Mouse (Mus musculus) erythroblast, embryonic 14.5 days (primary cell): ENCODE data around the gene Gpr146. TPM values are rescaled to one million over a fixed set of nuclear protein-coding genes. Genes with fewer than 3 reads are reported as not detected.

ENCODE experiments used
- H3K27me3 ChIP-seq: 2 replicates; pipeline ENCODE4 v1.6.1; 2012; ENCODE audit warnings: inconsistent platforms; ENCODE audit not compliant: control insufficient read depth
- H3K36me3 ChIP-seq: 2 replicates; pipeline ENCODE4 v1.6.1; 2012; ENCODE audit warnings: mild to moderate bottlenecking, inconsistent platforms; ENCODE audit not compliant: control insufficient read depth
- H3K4me1 ChIP-seq: 2 replicates; pipeline ENCODE4 v1.6.1; 2012; ENCODE audit warnings: inconsistent platforms; ENCODE audit not compliant: control insufficient read depth
- H3K4me3 ChIP-seq: replicated peaks from 2 replicates; pipeline ENCODE3; 2012; ENCODE audit warnings: moderate library complexity, mild to moderate bottlenecking, inconsistent platforms
- H3K9me3 ChIP-seq: 2 replicates; pipeline ENCODE4 v1.6.1; 2012; ENCODE audit warnings: low read length, inconsistent platforms, mixed read lengths; ENCODE audit not compliant: control insufficient read depth
- GATA1 ChIP-seq: IDR thresholded peaks from 2 replicates; pipeline ENCODE4 v1.6.1; 2012; ENCODE audit warnings: low read length, inconsistent platforms, mixed read lengths
- TAL1 ChIP-seq: IDR thresholded peaks from 3 replicates; pipeline ENCODE4 v1.6.1; 2012; ENCODE audit warnings: low read length, inconsistent platforms, mixed read lengths
- polyA plus RNA-seq: library from polyadenylated mRNA; stranded (reverse); fragments of >175 nt; gene quantifications from 2 replicates; pipeline ENCODE4 v1.2.3, GENCODE M21; 2012

Gene Gpr146
- polyA plus RNA-seq, 1 experiment, result 8.1 TPM

DNA sequence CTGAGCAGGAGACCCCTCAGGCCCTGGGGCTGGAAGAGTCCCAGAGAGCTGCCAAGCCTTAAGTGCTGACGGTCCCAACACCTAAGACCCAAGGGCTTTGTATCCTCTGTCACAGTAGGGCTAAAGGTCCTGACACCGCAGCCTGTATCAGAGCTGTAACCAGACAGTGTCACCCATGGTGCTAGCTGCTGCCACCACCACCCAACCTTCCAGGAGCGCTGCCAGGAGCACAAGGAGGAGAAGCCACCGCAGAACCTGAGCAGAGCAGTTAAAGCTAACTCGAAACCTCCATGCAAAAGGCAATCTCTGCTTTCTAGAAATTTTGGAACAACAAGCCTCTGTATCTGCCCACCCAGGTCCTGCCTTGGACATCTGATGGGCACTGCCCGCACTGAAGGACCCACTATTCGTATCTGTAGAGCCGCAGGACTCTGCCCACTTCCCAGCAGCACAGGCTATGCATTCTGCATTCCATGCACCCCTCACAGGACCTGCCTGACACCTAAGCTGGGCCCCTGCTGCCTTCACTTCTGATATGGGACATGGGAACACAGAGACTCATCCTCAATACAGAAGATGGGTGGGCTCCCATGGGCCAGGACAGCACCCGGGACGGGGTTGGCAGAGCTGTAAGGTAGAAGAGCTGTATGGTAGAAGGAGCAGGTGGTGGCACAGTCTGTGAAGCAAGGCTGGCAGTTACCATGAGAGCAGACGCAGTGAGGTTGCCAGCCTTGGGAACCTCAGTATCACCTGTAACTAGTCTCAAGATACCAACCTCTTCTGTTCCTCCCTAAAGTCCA is 63.6 kb downstream of the Gpr146 start:
- Histone ChIP-seq H3K4me1 (no peaks in the 10 kb centered on the region), H3K9me3 (no peaks in the 10 kb centered on the region), H3K27me3 (no peaks in the 10 kb centered on the region), H3K4me3 (no peak overlapping the region), H3K36me3 (no peaks in the 10 kb centered on the region)
- TF ChIP-seq TAL1, result no peak
- no peak for TF ChIP-seq GATA1

DNA sequence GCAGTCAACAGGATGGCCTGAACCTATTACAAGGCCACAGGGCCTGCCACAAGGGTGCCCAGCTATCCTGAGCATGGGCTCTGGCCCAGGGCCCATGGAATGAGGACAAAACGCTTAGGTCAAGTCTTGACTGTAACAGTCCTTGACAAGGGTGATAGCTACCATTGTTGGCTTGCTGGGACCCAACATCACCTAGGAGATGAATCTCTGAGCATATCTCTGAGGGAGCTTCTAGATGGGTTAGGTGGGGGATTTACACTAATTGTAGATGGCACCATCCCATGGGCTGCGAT is 64.2 kb downstream of the Gpr146 start:
- H3K9me3 ChIP-seq, result no peaks in the 10 kb centered on the region
- H3K36me3 ChIP-seq, result no peaks in the 10 kb centered on the region
- H3K4me1 ChIP-seq, result no peaks in the 10 kb centered on the region
- no peak overlapping the region for H3K4me3 ChIP-seq
- TF ChIP-seq TAL1, result no peak
- no peak for TF ChIP-seq GATA1
- no peaks in the 10 kb centered on the region for H3K27me3 ChIP-seq

DNA sequence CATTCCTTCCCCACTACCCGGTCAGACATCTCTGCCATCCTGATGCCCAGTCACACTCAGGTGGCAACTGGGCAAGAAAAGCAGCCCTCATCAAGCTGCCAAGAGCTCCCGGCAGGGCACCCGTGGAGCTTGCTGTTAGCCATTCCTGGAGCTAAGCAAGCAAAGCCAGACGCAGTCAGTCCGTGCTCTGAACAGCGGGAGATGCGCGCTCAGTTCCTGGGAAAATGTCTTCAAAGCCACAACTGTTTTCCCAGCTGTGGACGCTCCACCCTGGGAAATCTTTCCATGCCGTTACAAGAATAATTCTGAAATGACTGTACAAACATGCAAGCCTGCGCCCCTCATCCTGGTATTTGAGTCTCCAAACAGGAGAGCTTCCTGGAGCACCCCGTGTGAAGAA is 64.9 kb downstream of the Gpr146 start:
- no peaks in the 10 kb centered on the region for H3K9me3 ChIP-seq
- no peak overlapping the region for H3K4me3 ChIP-seq
- no peaks in the 10 kb centered on the region for H3K4me1 ChIP-seq
- no peak for TF ChIP-seq TAL1
- no peak for TF ChIP-seq GATA1
- H3K27me3 ChIP-seq, result no peaks in the 10 kb centered on the region
- no peaks in the 10 kb centered on the region for H3K36me3 ChIP-seq

DNA sequence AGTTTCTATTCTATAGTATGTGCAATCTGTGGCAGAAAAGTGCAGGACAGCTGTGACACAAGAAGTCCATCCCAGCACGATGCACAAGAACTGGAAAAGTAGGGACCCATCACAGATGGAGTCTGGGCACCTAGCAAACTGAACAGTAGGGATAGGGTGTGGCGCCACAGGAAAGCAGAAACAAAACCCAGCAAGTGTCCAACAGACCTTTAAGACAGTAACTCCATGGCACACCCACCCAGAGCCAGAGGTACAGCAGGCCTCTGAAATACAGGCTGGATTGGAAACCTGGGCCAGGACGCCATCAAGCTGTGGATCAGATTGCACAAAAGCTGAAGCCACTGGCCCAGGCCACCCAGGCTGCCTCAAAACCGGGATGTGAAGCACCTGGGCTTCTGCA is 65.5 kb downstream of the Gpr146 start:
- Histone ChIP-seq H3K4me3 (no peak overlapping the region), H3K27me3 (no peaks in the 10 kb centered on the region), H3K4me1 (no peaks in the 10 kb centered on the region), H3K9me3 (no peaks in the 10 kb centered on the region), H3K36me3 (no peaks in the 10 kb centered on the region)
- TF ChIP-seq TAL1 (no peak), GATA1 (no peak)

DNA sequence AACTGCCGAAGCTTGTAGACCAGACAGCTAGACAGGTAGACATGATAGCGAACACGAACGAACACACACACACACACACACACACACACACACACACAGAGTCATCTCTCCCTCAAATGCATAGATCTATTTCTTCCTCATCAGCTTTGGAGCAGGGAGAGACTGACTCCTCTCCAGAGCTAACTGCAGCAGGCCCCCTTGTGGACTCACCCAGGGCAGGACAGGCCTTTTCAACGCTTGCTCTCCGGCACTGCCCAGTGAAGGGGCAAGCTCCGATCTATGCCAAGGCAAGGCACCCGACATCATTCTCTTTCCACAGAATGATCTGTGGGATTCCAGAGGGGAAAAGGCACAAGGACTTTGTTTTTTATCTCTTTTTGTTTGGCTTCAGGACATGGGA is 67.8 kb downstream of the Gpr146 start:
- no peaks in the 10 kb centered on the region; the same call in 1 of the 2 replicates for H3K4me1 ChIP-seq

More for the DNA sequence above, 67.8 kb downstream of the Gpr146 start:
- Histone ChIP-seq H3K36me3 (no peaks in the 10 kb centered on the region), H3K9me3 (no peaks in the 10 kb centered on the region), H3K27me3 (no peaks in the 10 kb centered on the region), H3K4me3 (no peak overlapping the region)
- no peak for TF ChIP-seq GATA1
- no peak for TF ChIP-seq TAL1

Other genes with a start within 250 kb of the Gpr146 start
- gene Prkar1b, start 227.7 kb upstream of the Gpr146 start, polyA plus RNA-seq, result 0.01 TPM in 1 of 2 replicates, not detected in the other
- 3.2 and 3.8 TPM in 2 replicates for gene Dnaaf5, start 227.5 kb upstream of the Gpr146 start, polyA plus RNA-seq
- 0.91 and 1.2 TPM in 2 replicates for gene Sun1, start 177.1 kb upstream of the Gpr146 start, polyA plus RNA-seq
- gene Get4, start 125.4 kb upstream of the Gpr146 start, polyA plus RNA-seq, result 15.9 and 17.2 TPM in 2 replicates
- 0.13 and 0.17 TPM in 2 replicates for gene Adap1, start 52.1 kb upstream of the Gpr146 start, polyA plus RNA-seq
- gene Cox19, start 26.3 kb upstream of the Gpr146 start, polyA plus RNA-seq, result 5.5 and 10.5 TPM in 2 replicates
- gene Cyp2w1, start 25.1 kb upstream of the Gpr146 start, polyA plus RNA-seq, result 0.02 and 0.06 TPM in 2 replicates
- gene C130050O18Rik, start 27.6 kb downstream of the Gpr146 start, polyA plus RNA-seq, result not detected in 2 replicates
- gene Gper1, start 45.5 kb downstream of the Gpr146 start, polyA plus RNA-seq, result not detected in 2 replicates
- gene 3110082I17Rik, start 82.8 kb downstream of the Gpr146 start, polyA plus RNA-seq, result 0.69 and 0.97 TPM in 2 replicates
- 0.60 and 0.61 TPM in 2 replicates for gene Zfand2a, start 106.9 kb downstream of the Gpr146 start, polyA plus RNA-seq
- gene Uncx, start 165.8 kb downstream of the Gpr146 start, polyA plus RNA-seq, result not detected in 2 replicates